Mouse (Mus musculus): ENCODE results near the gene Glt1d1. TPM values are rescaled to one million over a fixed set of nuclear protein-coding genes. Genes with fewer than 3 reads are reported as not detected.
A peak's percentile ranks its signal among the peaks of the same experiment; 100 is the strongest.

Gene Glt1d1
- polyA plus RNA-seq, 1 experiment: 2.5 TPM

- no peak for DNase-seq
- 88% methylated on average over 3 of the region's 3 CpGs for WGBS
- Histone ChIP-seq H3K27me3 (replicated peaks; ENCODE audit: control insufficient read depth, insufficient read depth, low read length) (no peaks in the 10 kb centered on the region), H3K4me1 (ENCODE audit: control insufficient read depth, insufficient read depth, low read length) (no peaks in the 10 kb centered on the region; the same call in 1 of the 2 replicates), H3K4me3 (ENCODE audit: insufficient read depth, low read depth, low read length) (no peak overlapping the region), H3K27ac (ENCODE audit: insufficient read depth, low read depth, low read length) (no peak overlapping the region), H3K36me3 (ENCODE audit: control insufficient read depth, insufficient read depth, low read length) (no peaks in the 10 kb centered on the region)
- TF ChIP-seq POLR2A (IDR thresholded peaks at IDR 0.05; ENCODE audit: low read depth, low read length) (no peak), CTCF (conservative IDR thresholded peaks at IDR 0.05; ENCODE audit: insufficient read depth, insufficient read length, low read depth, low read length) (peak; percentile 33; the same call in 1 of the 2 replicates)
Measured at GRCm38 (mm10) chr5:127640359-127640758, 8.3 kb downstream of the Glt1d1 start.

- Histone ChIP-seq H3K27me3 (replicated peaks; ENCODE audit: control insufficient read depth, insufficient read depth, low read length) (no peaks in the 10 kb centered on the region), H3K4me1 (ENCODE audit: control insufficient read depth, insufficient read depth, low read length) (no peaks in the 10 kb centered on the region; the same call in 1 of the 2 replicates), H3K27ac (ENCODE audit: insufficient read depth, low read depth, low read length) (no peak overlapping the region), H3K36me3 (ENCODE audit: control insufficient read depth, insufficient read depth, low read length) (no peaks in the 10 kb centered on the region), H3K4me3 (ENCODE audit: insufficient read depth, low read depth, low read length) (no peak overlapping the region)
- WGBS: 88% methylated on average over 15 of the region's 15 CpGs
- TF ChIP-seq POLR2A (IDR thresholded peaks at IDR 0.05; ENCODE audit: low read depth, low read length) (no peak), CTCF (conservative IDR thresholded peaks at IDR 0.05; ENCODE audit: insufficient read depth, insufficient read length, low read depth, low read length) (no peak)
- DNase-seq: no peak
Measured at GRCm38 (mm10) chr5:127641185-127641958, 9.3 kb downstream of the Glt1d1 start.

DNA sequence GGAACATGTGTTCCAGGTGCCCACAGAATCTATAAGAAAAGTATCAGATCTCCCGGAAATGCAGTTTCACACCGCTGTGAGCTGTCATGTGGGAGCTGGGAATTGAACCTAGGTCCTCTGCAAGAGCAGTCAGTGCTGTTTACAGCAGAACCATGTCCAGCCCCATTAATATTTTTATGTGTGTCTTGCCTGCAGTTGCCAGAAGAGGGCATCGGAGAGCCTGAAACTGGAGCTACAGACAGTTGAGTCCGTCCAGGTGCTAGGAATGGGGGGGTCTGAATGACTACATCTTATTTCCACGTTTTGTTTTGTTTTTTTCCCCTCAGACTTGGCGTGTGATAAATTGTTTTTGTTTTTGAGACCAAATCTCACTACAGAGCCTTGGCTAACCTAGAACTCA is 16.0 kb downstream of the Glt1d1 start:
- TF ChIP-seq CTCF (conservative IDR thresholded peaks at IDR 0.05; ENCODE audit: insufficient read depth, insufficient read length, low read depth, low read length) (peak; percentile 40), POLR2A (IDR thresholded peaks at IDR 0.05; ENCODE audit: low read depth, low read length) (no peak)
- 68% methylated on average over 6 of the region's 6 CpGs for WGBS
- Histone ChIP-seq H3K36me3 (ENCODE audit: control insufficient read depth, insufficient read depth, low read length) (no peaks in the 10 kb centered on the region), H3K27ac (ENCODE audit: insufficient read depth, low read depth, low read length) (no peak overlapping the region), H3K27me3 (replicated peaks; ENCODE audit: control insufficient read depth, insufficient read depth, low read length) (no peaks in the 10 kb centered on the region), H3K4me3 (ENCODE audit: insufficient read depth, low read depth, low read length) (no peak overlapping the region), H3K4me1 (ENCODE audit: control insufficient read depth, insufficient read depth, low read length) (no peaks in the 10 kb centered on the region)
- DNase-seq: peak; percentile 48

- TF ChIP-seq CTCF (conservative IDR thresholded peaks at IDR 0.05; ENCODE audit: insufficient read depth, insufficient read length, low read depth, low read length): peak; percentile 59
- TF ChIP-seq POLR2A (IDR thresholded peaks at IDR 0.05; ENCODE audit: low read depth, low read length): no peak
- H3K4me3 ChIP-seq (ENCODE audit: insufficient read depth, low read depth, low read length): no peak overlapping the region
- H3K36me3 ChIP-seq (ENCODE audit: control insufficient read depth, insufficient read depth, low read length): no peaks in the 10 kb centered on the region
- no peak overlapping the region for H3K27ac ChIP-seq (ENCODE audit: insufficient read depth, low read depth, low read length)
- H3K4me1 ChIP-seq (ENCODE audit: control insufficient read depth, insufficient read depth, low read length): no peaks in the 10 kb centered on the region
- H3K27me3 ChIP-seq (replicated peaks; ENCODE audit: control insufficient read depth, insufficient read depth, low read length): no peaks in the 10 kb centered on the region
- peak; percentile 36 for DNase-seq
Measured at GRCm38 (mm10) chr5:127649077-127649476, 17.0 kb downstream of the Glt1d1 start.

DNA sequence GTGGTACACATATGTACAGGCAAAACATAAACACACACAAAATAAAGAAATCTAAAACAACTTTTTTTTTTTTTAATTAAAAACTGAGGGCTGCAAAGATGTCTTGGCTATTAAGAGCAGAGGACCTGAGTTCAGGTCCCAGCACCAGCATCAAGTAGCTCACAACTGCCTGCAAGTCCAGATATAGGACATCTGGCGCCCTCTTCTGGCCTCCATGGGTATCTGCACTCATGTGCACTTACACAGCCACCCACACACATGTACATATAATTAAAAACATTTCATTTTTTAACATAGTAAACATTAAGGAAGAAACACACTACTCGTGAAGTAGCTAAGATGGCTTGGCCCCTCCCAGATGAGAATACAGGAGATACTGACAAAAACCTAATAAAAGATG is 26.2 kb downstream of the Glt1d1 start:
- no peak overlapping the region for H3K27ac ChIP-seq (ENCODE audit: insufficient read depth, low read depth, low read length)
- no peaks in the 10 kb centered on the region for H3K4me1 ChIP-seq (ENCODE audit: control insufficient read depth, insufficient read depth, low read length)
- 86% methylated on average over 2 of the region's 2 CpGs for WGBS
- H3K27me3 ChIP-seq (replicated peaks; ENCODE audit: control insufficient read depth, insufficient read depth, low read length): no peaks in the 10 kb centered on the region
- H3K36me3 ChIP-seq (ENCODE audit: control insufficient read depth, insufficient read depth, low read length): no peaks in the 10 kb centered on the region; the same call in 1 of the 2 replicates
- TF ChIP-seq POLR2A (IDR thresholded peaks at IDR 0.05; ENCODE audit: low read depth, low read length) (no peak), CTCF (conservative IDR thresholded peaks at IDR 0.05; ENCODE audit: insufficient read depth, insufficient read length, low read depth, low read length) (0 out of 2 replicates have a peak, but pooled peaks have one; percentile 23)
- no peak overlapping the region for H3K4me3 ChIP-seq (ENCODE audit: insufficient read depth, low read depth, low read length)
- no peak for DNase-seq

- Histone ChIP-seq H3K27me3 (replicated peaks; ENCODE audit: control insufficient read depth, insufficient read depth, low read length) (no peaks in the 10 kb centered on the region), H3K27ac (ENCODE audit: insufficient read depth, low read depth, low read length) (no peak overlapping the region), H3K4me1 (ENCODE audit: control insufficient read depth, insufficient read depth, low read length) (no peaks in the 10 kb centered on the region), H3K36me3 (ENCODE audit: control insufficient read depth, insufficient read depth, low read length) (no peaks in the 10 kb centered on the region; the same call in 1 of the 2 replicates), H3K4me3 (ENCODE audit: insufficient read depth, low read depth, low read length) (no peak overlapping the region)
- no peak for DNase-seq
- TF ChIP-seq POLR2A (IDR thresholded peaks at IDR 0.05; ENCODE audit: low read depth, low read length) (no peak), CTCF (conservative IDR thresholded peaks at IDR 0.05; ENCODE audit: insufficient read depth, insufficient read length, low read depth, low read length) (peak; percentile 24; the same call in 1 of the 2 replicates)
- 87% methylated on average over 3 of the region's 3 CpGs for WGBS
Measured at GRCm38 (mm10) chr5:127659312-127659711, 27.2 kb downstream of the Glt1d1 start.

- Histone ChIP-seq H3K27me3 (replicated peaks; ENCODE audit: control insufficient read depth, insufficient read depth, low read length) (no peaks in the 10 kb centered on the region), H3K27ac (ENCODE audit: insufficient read depth, low read depth, low read length) (no peak overlapping the region), H3K4me3 (ENCODE audit: insufficient read depth, low read depth, low read length) (no peak overlapping the region), H3K4me1 (ENCODE audit: control insufficient read depth, insufficient read depth, low read length) (no peaks in the 10 kb centered on the region), H3K36me3 (ENCODE audit: control insufficient read depth, insufficient read depth, low read length) (no peaks in the 10 kb centered on the region; the same call in 1 of the 2 replicates)
- DNase-seq: no peak
- no peak for TF ChIP-seq CTCF (conservative IDR thresholded peaks at IDR 0.05; ENCODE audit: insufficient read depth, insufficient read length, low read depth, low read length)
- TF ChIP-seq POLR2A (IDR thresholded peaks at IDR 0.05; ENCODE audit: low read depth, low read length): no peak
- WGBS: 70% methylated on average over 5 of the region's 5 CpGs
Measured at GRCm38 (mm10) chr5:127660267-127660666, 28.2 kb downstream of the Glt1d1 start.

All from kidney, adult 2 months (tissue).